Mouse (Mus musculus) ZHBTc4 (cell line): ENCODE measurements around the gene E2f3.

Experiments used
- DNase-seq: peaks from one replicate; pipeline ENCODE4 v3.0.0-alpha.2; 2011; ENCODE audit warnings: low read depth, low spot score

The E2f3 gene

GRCm38 (mm10) chr13:29919841-29920240 lies 66.0 kb downstream of the E2f3 start:
- DNase-seq, result no peak

DNA sequence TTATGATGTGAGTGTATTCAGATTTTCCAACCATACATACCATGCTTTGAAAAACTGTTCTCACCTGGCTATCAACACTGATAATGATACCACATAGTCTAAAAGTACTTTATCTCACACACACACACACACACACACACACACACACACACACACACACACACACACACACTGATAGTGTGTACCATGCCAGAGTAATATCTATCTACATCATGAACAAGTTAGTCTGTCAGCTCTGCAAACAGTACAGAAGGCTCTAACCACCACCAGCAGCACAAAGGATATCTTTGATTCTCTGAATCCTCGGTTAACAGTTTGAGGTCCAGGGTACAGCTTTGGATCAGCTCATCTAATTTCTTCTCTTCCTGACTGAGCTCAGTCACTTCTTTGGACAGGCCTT lies 69.3 kb downstream of the E2f3 start:
- no peak for DNase-seq

DNA sequence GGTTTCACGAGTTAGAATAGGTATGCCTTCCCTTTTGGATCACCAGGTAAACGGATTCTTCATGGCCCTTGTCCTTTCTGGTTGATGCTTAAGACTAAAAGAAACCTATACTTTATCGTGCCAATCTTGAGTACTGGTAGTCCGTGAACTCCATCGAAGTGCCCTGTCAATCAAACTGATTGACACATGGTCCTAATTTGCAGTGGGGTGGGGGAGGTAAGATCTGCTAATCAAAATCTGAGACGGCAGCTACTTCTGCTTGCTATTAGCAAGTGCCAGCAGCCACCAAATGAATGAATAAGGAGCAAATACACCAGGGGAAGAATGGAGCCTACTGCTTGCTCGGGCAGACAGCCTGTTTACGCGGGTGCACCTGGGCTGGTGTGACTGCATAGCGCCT lies 72.3 kb downstream of the E2f3 start:
- no peak for DNase-seq

DNA sequence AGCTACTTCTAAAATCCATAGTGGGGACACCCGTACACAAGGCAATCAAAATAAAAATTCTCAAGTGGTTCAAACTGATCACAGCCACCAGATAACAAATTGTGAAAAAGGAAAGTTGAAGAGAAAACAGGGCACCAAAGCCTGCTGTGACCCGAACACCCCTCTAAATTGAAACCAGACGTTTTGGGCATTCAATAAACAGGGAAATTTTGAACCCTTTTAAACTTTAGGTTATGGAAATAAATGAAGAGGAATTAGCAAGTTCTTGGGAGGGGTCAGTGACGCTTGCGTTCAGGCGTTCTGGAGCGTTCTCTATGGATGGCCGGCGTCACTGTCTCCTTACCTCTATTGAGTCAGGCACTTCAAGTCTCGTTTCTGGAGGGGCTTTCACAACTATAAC lies 72.8 kb downstream of the E2f3 start:
- DNase-seq, result no peak

GRCm38 (mm10) chr13:29912251-29912650 lies 73.6 kb downstream of the E2f3 start:
- DNase-seq, result no peak

- no peak for DNase-seq
Observed at GRCm38 (mm10) chr13:29911141-29911540, 74.7 kb downstream of the E2f3 start.

GRCm38 (mm10) chr13:29908431-29908830 lies 77.4 kb downstream of the E2f3 start:
- DNase-seq, result peak; percentile 35

- peak; percentile 18 for DNase-seq
Observed at GRCm38 (mm10) chr13:29907995-29908394, 77.9 kb downstream of the E2f3 start.

GRCm38 (mm10) chr13:29906734-29907133 lies 79.1 kb downstream of the E2f3 start:
- DNase-seq, result no peak

- no peak for DNase-seq
Observed at GRCm38 (mm10) chr13:29903341-29903740, 82.5 kb downstream of the E2f3 start.

DNA sequence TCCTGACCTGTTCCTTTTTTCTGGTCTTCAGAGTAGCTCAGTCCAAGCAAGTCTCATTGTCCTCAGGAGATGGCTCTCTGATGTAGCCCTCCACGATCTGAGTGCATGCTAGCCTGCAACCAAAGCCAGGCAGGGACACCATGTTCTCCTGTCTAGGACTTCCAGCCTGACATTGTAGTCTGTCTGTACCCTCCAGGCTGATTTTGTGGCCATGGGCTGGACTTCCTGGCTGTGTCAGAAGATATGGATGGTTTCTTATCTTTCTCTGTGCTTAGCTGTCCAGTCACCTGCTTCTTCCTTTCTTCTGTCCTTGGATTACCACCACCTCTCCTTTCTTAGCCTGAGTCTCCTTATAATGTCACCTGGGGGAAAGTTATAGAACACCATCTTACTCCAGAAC lies 83.2 kb downstream of the E2f3 start:
- DNase-seq, result no peak

DNA sequence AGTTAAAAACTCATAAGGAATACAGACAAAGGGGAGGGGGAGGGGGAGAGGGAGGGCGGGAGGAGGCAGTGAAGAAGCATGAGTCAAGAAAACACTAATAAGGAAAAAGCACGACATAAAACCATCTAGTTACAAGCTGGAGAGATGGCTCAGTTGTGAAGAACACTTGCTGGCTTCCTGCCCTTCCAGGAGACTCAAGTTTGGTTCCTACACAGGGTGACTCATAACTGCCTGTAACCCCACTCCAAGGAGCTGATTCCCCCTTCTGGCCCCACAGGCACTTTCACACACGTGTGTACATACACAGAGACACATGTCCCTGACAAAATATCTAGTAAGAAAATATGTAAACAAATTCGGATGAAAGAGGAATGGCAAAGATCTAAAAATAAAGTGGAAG lies 84.2 kb downstream of the E2f3 start:
- no peak for DNase-seq

DNA sequence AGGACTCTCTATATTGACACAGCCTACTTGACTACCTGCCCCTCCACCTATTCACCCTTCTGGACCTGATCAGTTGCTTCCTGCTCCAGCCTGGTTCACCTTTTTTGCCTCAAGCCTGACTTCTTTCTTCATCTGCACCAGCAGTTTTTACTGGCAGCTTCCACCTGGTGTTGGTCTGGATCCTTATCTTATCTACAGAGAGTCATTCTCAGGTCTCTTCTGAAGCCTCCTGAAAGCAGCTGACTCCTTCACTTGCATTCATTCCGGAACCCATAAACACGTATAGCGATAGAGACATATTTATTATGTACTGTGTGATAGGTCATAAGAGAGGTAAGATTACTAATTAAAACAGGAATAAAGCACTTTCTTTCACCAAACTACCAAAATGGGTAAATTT lies 119.1 kb downstream of the E2f3 start:
- DNase-seq, result no peak

GRCm38 (mm10) chr13:29864331-29864730 lies 121.5 kb downstream of the E2f3 start:
- no peak for DNase-seq

- DNase-seq, result no peak
Observed at GRCm38 (mm10) chr13:29860087-29860486, 125.8 kb downstream of the E2f3 start.

DNA sequence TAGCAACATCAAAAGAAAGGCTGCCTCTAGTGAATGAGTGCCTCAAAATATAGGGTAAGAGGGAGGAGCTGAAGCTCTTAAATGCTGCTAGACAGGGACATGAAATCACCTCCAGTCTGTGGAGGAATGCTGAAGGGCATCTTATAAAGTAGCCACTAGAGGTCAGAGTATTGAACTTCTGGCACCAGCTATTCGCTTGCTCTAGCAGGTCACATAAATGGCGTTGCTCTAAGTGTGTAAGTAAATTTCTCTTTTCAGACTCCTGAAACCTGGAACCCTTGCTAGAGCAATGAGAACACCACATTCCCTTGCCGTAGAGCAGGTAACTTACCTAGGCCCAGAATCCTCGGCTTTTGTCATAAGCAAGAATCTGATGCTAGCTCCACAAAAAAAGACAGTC lies 128.4 kb downstream of the E2f3 start:
- DNase-seq, result peak; percentile 74
